Mouse (Mus musculus): ENCODE data around the gene Rdh16. TPM values are rescaled to one million over a fixed set of nuclear protein-coding genes. Genes with fewer than 3 reads are reported as not detected.
"Not testable (repeated sequence)": the region's sequence is repeated elsewhere in the genome, so short reads cannot be mapped to it uniquely, and the experiment has no call there.

Gene Rdh16
- total and polyA plus RNA-seq, 2 experiments from 2014 or later = not detected

- no peak for TF ChIP-seq CTCF (IDR thresholded peaks at IDR 0.05)
- no peaks in the 10 kb centered on the region for H3K9me3 ChIP-seq (ENCODE audit: low read length)
- ATAC-seq (ENCODE audit: low FRiP score) = no peak
- no peaks in the 10 kb centered on the region for H3K27me3 ChIP-seq (ENCODE audit: insufficient read depth, low read length)
- no peak within 1 kb of the TSS for H3K4me3 ChIP-seq (ENCODE audit: low read depth, low read length)
- no peaks in the 10 kb centered on the region for H3K36me3 ChIP-seq (ENCODE audit: insufficient read depth, low read length)
- no peak within 1 kb of the TSS for H3K4me2 ChIP-seq (ENCODE audit: low read depth, low read length, poor library complexity, severe bottlenecking)
- H3K4me1 ChIP-seq (ENCODE audit: insufficient read depth, low read length) = no peaks in the 10 kb centered on the region
- no peak within 1 kb of the TSS for H3K9ac ChIP-seq (replicated peaks; ENCODE audit: low read length, poor library complexity, severe bottlenecking)
- no peak within 1 kb of the TSS for H3K27ac ChIP-seq (ENCODE audit: low read depth, low read length)
- DNase-seq (ENCODE audit: low spot score) = no peak
These were observed 87.7 kb downstream of the Rdh16 start, which contains the start of gene Rdh7 for GRCm38 (mm10) chr10:127888605-127889004. Rdh7 (minus strand) TSS chr10:127888817.

- 83% methylated on average over 1 of the region's 1 CpGs for WGBS
- no peak for ATAC-seq (ENCODE audit: low FRiP score)
- H3K27me3 ChIP-seq (ENCODE audit: insufficient read depth, low read length) = no peaks in the 10 kb centered on the region
These were observed 90.5 kb downstream of the Rdh16 start for GRCm38 (mm10) chr10:127891481-127891880.

GRCm38 (mm10) chr10:127893163-127894022, 92.4 kb downstream of the Rdh16 start:
- H3K4me2 ChIP-seq (ENCODE audit: low read depth, low read length, poor library complexity, severe bottlenecking); DNase-seq (ENCODE audit: low spot score); H3K4me1 ChIP-seq (ENCODE audit: insufficient read depth, low read length); H3K9me3 ChIP-seq (ENCODE audit: low read length); H3K27ac ChIP-seq (ENCODE audit: low read depth, low read length); H3K27me3 ChIP-seq (ENCODE audit: insufficient read depth, low read length); H3K36me3 ChIP-seq (ENCODE audit: insufficient read depth, low read length); H3K9ac ChIP-seq (replicated peaks; ENCODE audit: low read length, poor library complexity, severe bottlenecking); ATAC-seq (ENCODE audit: low FRiP score); H3K4me3 ChIP-seq (ENCODE audit: low read depth, low read length): not testable (repeated sequence)
- 60% methylated on average over 5 of the region's 5 CpGs for WGBS

More at GRCm38 (mm10) chr10:127891481-127891880, 90.5 kb downstream of the Rdh16 start:
- no peak for DNase-seq (ENCODE audit: low spot score)
- no peaks in the 10 kb centered on the region for H3K4me1 ChIP-seq (ENCODE audit: insufficient read depth, low read length)
- no peaks in the 10 kb centered on the region for H3K36me3 ChIP-seq (ENCODE audit: insufficient read depth, low read length)
- no peak overlapping the region for H3K27ac ChIP-seq (ENCODE audit: low read depth, low read length)
- H3K4me3 ChIP-seq (ENCODE audit: low read depth, low read length) = no peak overlapping the region
- H3K9me3 ChIP-seq (ENCODE audit: low read length) = no peaks in the 10 kb centered on the region
- H3K4me2 ChIP-seq (ENCODE audit: low read depth, low read length, poor library complexity, severe bottlenecking) = no peak overlapping the region
- no peak overlapping the region for H3K9ac ChIP-seq (replicated peaks; ENCODE audit: low read length, poor library complexity, severe bottlenecking)
- no peak for TF ChIP-seq CTCF (IDR thresholded peaks at IDR 0.05)

Other genes starting within 250 kb of the Rdh16 start
- 297 and 319 TPM in 2 replicates for gene Lrp1, start 180.0 kb upstream of the Rdh16 start, total RNA-seq (2014; rRNA removed)
- 79.8 and 84.4 TPM in 2 replicates for gene Lrp1, start 180.0 kb upstream of the Rdh16 start, polyA plus RNA-seq (2015; fragmentation: Nextera tagmentation; extraction: Ambion mirVana)
- 6.1 and 10.2 TPM in 2 replicates for gene Stat6, start 158.2 kb upstream of the Rdh16 start, total RNA-seq (2014; rRNA removed)
- 3.9 and 4.3 TPM in 2 replicates for gene Stat6, start 158.2 kb upstream of the Rdh16 start, polyA plus RNA-seq (2015; fragmentation: Nextera tagmentation; extraction: Ambion mirVana)
- gene Nemp1, start 134.3 kb upstream of the Rdh16 start, total RNA-seq (2014; rRNA removed) = 3.2 and 3.7 TPM in 2 replicates
- 1.4 and 1.7 TPM in 2 replicates for gene Nemp1, start 134.3 kb upstream of the Rdh16 start, polyA plus RNA-seq (2015; fragmentation: Nextera tagmentation; extraction: Ambion mirVana)
- 4.8 and 5.6 TPM in 2 replicates for gene Nab2, start 132.6 kb upstream of the Rdh16 start, total RNA-seq (2014; rRNA removed)
- 1.4 and 1.6 TPM in 2 replicates for gene Nab2, start 132.6 kb upstream of the Rdh16 start, polyA plus RNA-seq (2015; fragmentation: Nextera tagmentation; extraction: Ambion mirVana)
- 0.57 and 0.77 TPM in 2 replicates for gene Myo1a, start 96.0 kb upstream of the Rdh16 start, total RNA-seq (2014; rRNA removed)
- gene Myo1a, start 96.0 kb upstream of the Rdh16 start, polyA plus RNA-seq (2015; fragmentation: Nextera tagmentation; extraction: Ambion mirVana) = 0.13 and 0.15 TPM in 2 replicates
- 0.27 TPM in 1 of 2 replicates, not detected in the other for gene Tac2, start 76.7 kb upstream of the Rdh16 start, total RNA-seq (2014; rRNA removed)
- 2.0 and 4.5 TPM in 2 replicates for gene Tac2, start 76.7 kb upstream of the Rdh16 start, polyA plus RNA-seq (2015; fragmentation: Nextera tagmentation; extraction: Ambion mirVana)
- 13.6 and 15.2 TPM in 2 replicates for gene Zbtb39, start 61.6 kb upstream of the Rdh16 start, total RNA-seq (2014; rRNA removed)
- 3.0 and 3.1 TPM in 2 replicates for gene Zbtb39, start 61.6 kb upstream of the Rdh16 start, polyA plus RNA-seq (2015; fragmentation: Nextera tagmentation; extraction: Ambion mirVana)
- gene Gpr182, start 49.4 kb upstream of the Rdh16 start, total RNA-seq (2014; rRNA removed) = 1.6 and 3.2 TPM in 2 replicates
- 1.8 and 2.7 TPM in 2 replicates for gene Gpr182, start 49.4 kb upstream of the Rdh16 start, polyA plus RNA-seq (2015; fragmentation: Nextera tagmentation; extraction: Ambion mirVana)
- gene Rdh1, start 41.4 kb upstream of the Rdh16 start, total RNA-seq (2014; rRNA removed) = 0.11 TPM in 1 of 2 replicates, not detected in the other
- 0.05 TPM in 1 of 2 replicates, not detected in the other for gene Rdh1, start 41.4 kb upstream of the Rdh16 start, polyA plus RNA-seq (2015; fragmentation: Nextera tagmentation; extraction: Ambion mirVana)
- gene Rdh16f1, start 41.4 kb upstream of the Rdh16 start, total RNA-seq (2014; rRNA removed) = 0.27 TPM in 1 of 2 replicates, not detected in the other
- gene Rdh16f1, start 41.4 kb upstream of the Rdh16 start, polyA plus RNA-seq (2015; fragmentation: Nextera tagmentation; extraction: Ambion mirVana) = not detected in 2 replicates
- gene Rdh9, start 24.8 kb upstream of the Rdh16 start, total RNA-seq (2014; rRNA removed) = 0.66 TPM in 1 of 2 replicates, not detected in the other
- 0.60 and 0.63 TPM in 2 replicates for gene Rdh9, start 24.8 kb upstream of the Rdh16 start, polyA plus RNA-seq (2015; fragmentation: Nextera tagmentation; extraction: Ambion mirVana)
- gene Rdh19, start 48.8 kb downstream of the Rdh16 start, total RNA-seq (2014; rRNA removed) = not detected in 2 replicates
- gene Rdh19, start 48.8 kb downstream of the Rdh16 start, polyA plus RNA-seq (2015; fragmentation: Nextera tagmentation; extraction: Ambion mirVana) = not detected in 2 replicates
- not detected in 2 replicates for gene Rdh16f2, start 65.3 kb downstream of the Rdh16 start, total RNA-seq (2014; rRNA removed)
- gene Rdh16f2, start 65.3 kb downstream of the Rdh16 start, polyA plus RNA-seq (2015; fragmentation: Nextera tagmentation; extraction: Ambion mirVana) = not detected in 2 replicates
- gene Rdh7, start 87.7 kb downstream of the Rdh16 start, total RNA-seq (2014; rRNA removed) = not detected in 2 replicates
- gene Rdh7, start 87.7 kb downstream of the Rdh16 start, polyA plus RNA-seq (2015; fragmentation: Nextera tagmentation; extraction: Ambion mirVana) = not detected in 2 replicates
- gene Sdr9c7, start 97.4 kb downstream of the Rdh16 start, total RNA-seq (2014; rRNA removed) = 0.99 TPM in 1 of 2 replicates, not detected in the other
- not detected in 2 replicates for gene Sdr9c7, start 97.4 kb downstream of the Rdh16 start, polyA plus RNA-seq (2015; fragmentation: Nextera tagmentation; extraction: Ambion mirVana)
- gene Hsd17b6, start 206.5 kb downstream of the Rdh16 start, total RNA-seq (2014; rRNA removed) = not detected in 2 replicates
- gene Hsd17b6, start 206.5 kb downstream of the Rdh16 start, polyA plus RNA-seq (2015; fragmentation: Nextera tagmentation; extraction: Ambion mirVana) = not detected in 2 replicates
- gene Prim1, start 214.0 kb downstream of the Rdh16 start, total RNA-seq (2014; rRNA removed) = 19.8 and 30.1 TPM in 2 replicates
- gene Prim1, start 214.0 kb downstream of the Rdh16 start, polyA plus RNA-seq (2015; fragmentation: Nextera tagmentation; extraction: Ambion mirVana) = 33.5 and 33.6 TPM in 2 replicates
- 415 and 452 TPM in 2 replicates for gene Naca, start 234.4 kb downstream of the Rdh16 start, total RNA-seq (2014; rRNA removed)
- 443 and 454 TPM in 2 replicates for gene Naca, start 234.4 kb downstream of the Rdh16 start, polyA plus RNA-seq (2015; fragmentation: Nextera tagmentation; extraction: Ambion mirVana)

All from midbrain, postnatal 0 days (tissue).